Mouse (Mus musculus): ENCODE measurements around the gene Shank2.

DNA sequence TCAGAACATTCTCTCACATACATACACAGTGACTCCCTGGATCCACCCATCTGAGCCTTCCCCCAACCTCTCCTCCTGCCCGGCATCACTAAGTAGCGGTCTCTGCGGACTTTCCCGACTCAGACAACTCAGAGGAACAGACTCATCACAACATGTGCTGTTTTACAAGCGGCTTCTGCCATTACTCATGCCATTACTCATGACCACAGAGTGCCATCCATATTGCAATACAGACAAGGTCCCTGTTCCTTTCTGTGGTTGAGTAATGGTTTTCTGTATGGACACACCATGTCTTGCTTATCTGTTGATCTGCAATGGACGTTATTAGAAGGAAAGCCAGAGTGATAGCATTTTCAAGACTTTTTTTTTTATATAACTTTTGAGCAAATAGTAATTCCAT lies 338.6 kb downstream of the Shank2 start:
- TF ChIP-seq POLR2A (IDR thresholded peaks at IDR 0.05; ENCODE audit: control insufficient read depth in 1 of 2, insufficient read depth in 1 of 2, low read depth in 1 of 2, low read length in 2 of 2, poor library complexity in 1 of 2) (no peak), TCF12 (IDR thresholded peaks at IDR 0.05; ENCODE audit: low read depth, low read length) (no peak), MAZ (IDR thresholded peaks at IDR 0.05; ENCODE audit: low read depth, low read length) (no peak), GATA1 (IDR thresholded peaks at IDR 0.05; ENCODE audit: low read depth, low read length) (no peak), CTCF (IDR thresholded peaks at IDR 0.05 in 2 of 3, conservative IDR thresholded peaks at IDR 0.05 in 1 of 3; ENCODE audit: control insufficient read depth in 1 of 3, insufficient read depth in 1 of 3, low read depth in 2 of 3, low read length in 3 of 3, poor library complexity in 1 of 3, severe bottlenecking in 1 of 3) (no peak), NRF1 (IDR thresholded peaks at IDR 0.05; ENCODE audit: insufficient read depth, low read depth, low read length, poor library complexity, severe bottlenecking) (no peak), HCFC1 (IDR thresholded peaks at IDR 0.05; ENCODE audit: low read depth, low read length) (no peak), MXI1 (IDR thresholded peaks at IDR 0.05; ENCODE audit: low read depth, low read length) (no peak), SMC3 (IDR thresholded peaks at IDR 0.05; ENCODE audit: low read depth, low read length) (no peak), MAX (IDR thresholded peaks at IDR 0.05; ENCODE audit: low read length) (no peak), RAD21 (IDR thresholded peaks at IDR 0.05; ENCODE audit: low read depth, low read length) (no peak), USF2 (IDR thresholded peaks at IDR 0.05; ENCODE audit: borderline replicate concordance in 1 of 2, insufficient read depth in 1 of 2, low read depth in 1 of 2, low read length in 2 of 2) (no peak), GABPA (IDR thresholded peaks at IDR 0.05; ENCODE audit: low read depth, low read length) (no peak), MEF2A (IDR thresholded peaks at IDR 0.05; ENCODE audit: extremely low read depth, insufficient replicate concordance, low read depth, low read length, poor library complexity, severe bottlenecking) (no peak)
